ENCODE assay signal across 8 mouse cellular contexts in genomic region chr9:62341701-62342440, GRCm38 (mm10). TPM values are rescaled to one million over a fixed set of nuclear protein-coding genes. Genes with fewer than 3 reads are reported as not detected.
DNase-seq lines count a peak whose midpoint lies in the region; ATAC-seq and TF ChIP-seq lines count a peak whose summit lies in the region.

No protein-coding gene starts in this region.

- H3K36me3 ChIP-seq in E14TG2a.4 (ENCODE audit: insufficient read depth, low read length) = 0 out of 2 replicates have a peak, but pooled peaks cover 10% of the 10 kb centered on the region
- H3K36me3 ChIP-seq in hindbrain, embryonic 10.5 days = peaks cover 2% of the 10 kb centered on the region
- H3K36me3 ChIP-seq in liver, embryonic 13.5 days = no peaks in the 10 kb centered on the region
- no peaks in the 10 kb centered on the region for H3K36me3 ChIP-seq in neural tube, embryonic 15.5 days

- peaks cover 3% of the 10 kb centered on the region for H3K27me3 ChIP-seq in E14TG2a.4 (ENCODE audit: insufficient read depth, low read length)
- no peaks in the 10 kb centered on the region for H3K27me3 ChIP-seq in hindbrain, embryonic 10.5 days (ENCODE audit: insufficient read depth, poor library complexity, severe bottlenecking)
- H3K27me3 ChIP-seq in liver, embryonic 13.5 days = peaks cover 8% of the 10 kb centered on the region; the same call in 1 of the 2 replicates
- H3K27me3 ChIP-seq in neural tube, embryonic 15.5 days (replicated peaks) = no peaks in the 10 kb centered on the region

- H3K27ac ChIP-seq in hindbrain, embryonic 10.5 days = peak overlapping the region; percentile 99
- peak overlapping the region; percentile 95 for H3K27ac ChIP-seq in liver, embryonic 13.5 days
- H3K27ac ChIP-seq in neural tube, embryonic 15.5 days (replicated peaks) = peak overlapping the region; percentile 99

- under 1% methylated on average over 54 of the region's 54 CpGs for WGBS in hindbrain, embryonic 10.5 days
- WGBS in liver, embryonic 13.5 days (ENCODE audit: insufficient replicate concordance) = 0% methylated on average over 53 of the region's 54 CpGs
- WGBS in neural tube, embryonic 15.5 days = under 1% methylated on average over 51 of the region's 54 CpGs

- H3K9me3 ChIP-seq in E14TG2a.4 (ENCODE audit: low read length) = no peaks in the 10 kb centered on the region
- no peaks in the 10 kb centered on the region for H3K9me3 ChIP-seq in hindbrain, embryonic 10.5 days
- H3K9me3 ChIP-seq in liver, embryonic 13.5 days (replicated peaks) = no peaks in the 10 kb centered on the region
- H3K9me3 ChIP-seq in neural tube, embryonic 15.5 days (replicated peaks) = no peaks in the 10 kb centered on the region

- peak overlapping the region; percentile 92 for H3K9ac ChIP-seq in liver, embryonic 13.5 days
- H3K9ac ChIP-seq in neural tube, embryonic 15.5 days (replicated peaks) = peak overlapping the region; percentile 98

- peak overlapping the region; percentile 88 for H3K4me3 ChIP-seq in E14TG2a.4 (replicated peaks; ENCODE audit: low read length)
- peak overlapping the region; percentile 73 for H3K4me3 ChIP-seq in hindbrain, embryonic 10.5 days
- H3K4me3 ChIP-seq in liver, embryonic 13.5 days (replicated peaks) = peak overlapping the region; percentile 91
- H3K4me3 ChIP-seq in neural tube, embryonic 15.5 days (replicated peaks) = peak overlapping the region; percentile 92

- H3K4me2 ChIP-seq in liver, embryonic 13.5 days = peak overlapping the region; percentile 99
- H3K4me2 ChIP-seq in neural tube, embryonic 15.5 days = peak overlapping the region; percentile 70

- ATAC-seq in cerebellum, adult (ENCODE audit: insufficient number of reproducible peaks, low FRiP score, low TSS enrichment) = no peak
- ATAC-seq in liver, embryonic 13.5 days (ENCODE audit: low read depth) = no peak
- ATAC-seq in neural tube, embryonic 15.5 days (ENCODE audit: low FRiP score) = 0 out of 2 replicates have a peak, but pooled peaks have one; percentile 7
- no peak for ATAC-seq in activated CD4-positive, CD25-positive, alpha-beta regulatory T cell, adult 4 months

- peaks cover 48% of the 10 kb centered on the region for H3K4me1 ChIP-seq in E14TG2a.4 (replicated peaks; ENCODE audit: low read depth, low read length)
- H3K4me1 ChIP-seq in hindbrain, embryonic 10.5 days (replicated peaks) = peaks cover 48% of the 10 kb centered on the region
- H3K4me1 ChIP-seq in liver, embryonic 13.5 days (replicated peaks) = peaks cover 47% of the 10 kb centered on the region
- peaks cover 35% of the 10 kb centered on the region for H3K4me1 ChIP-seq in neural tube, embryonic 15.5 days

- peak; percentile 30 to 60 for DNase-seq in cerebellum, adult 18-20 months
- peak; percentile 67 for DNase-seq in embryo, embryonic 10.5 days (ENCODE audit: low spot score)
- DNase-seq in hindbrain, embryonic 10.5 days (ENCODE audit: low spot score) = peak; percentile 59
- peak; percentile 37 for DNase-seq in liver, embryonic 13.5 days

- TF ChIP-seq CTCF in E14TG2a.4 (conservative IDR thresholded peaks at IDR 0.05; ENCODE audit: low read length) = no peak

RNA-seq across cellular contexts. Expression of gene Anp32a, which starts 0.8 kb away (rescaled TPM):
- 211 and 251 TPM in 2 replicates for polyA plus RNA-seq in hindbrain, embryonic 10.5 days (2016; fragmentation: Nextera tagmentation; extraction: Ambion mirVana)
- polyA plus RNA-seq in liver, embryonic 13.5 days (2015; fragmentation: Nextera tagmentation; extraction: Ambion mirVana) = 102 and 117 TPM in 2 replicates
- 131 and 170 TPM in 2 replicates for polyA plus RNA-seq in neural tube, embryonic 15.5 days (2015; fragmentation: Nextera tagmentation; extraction: Ambion mirVana)
- 100 to 1,000 TPM; 108 to 132 TPM for polyA plus RNA-seq in activated CD4-positive, CD25-positive, alpha-beta regulatory T cell, adult 4 months (2017; shearing (Covaris generic))

RNA-seq across cellular contexts. Expression of gene Spesp1, which starts 59.9 kb away (rescaled TPM):
- not detected in 2 replicates for polyA plus RNA-seq in hindbrain, embryonic 10.5 days (2016; fragmentation: Nextera tagmentation; extraction: Ambion mirVana)
- polyA plus RNA-seq in liver, embryonic 13.5 days (2015; fragmentation: Nextera tagmentation; extraction: Ambion mirVana) = not detected in 2 replicates
- not detected in 2 replicates for polyA plus RNA-seq in neural tube, embryonic 15.5 days (2015; fragmentation: Nextera tagmentation; extraction: Ambion mirVana)
- polyA plus RNA-seq in activated CD4-positive, CD25-positive, alpha-beta regulatory T cell, adult 4 months (2017; shearing (Covaris generic)) = not detected
